Mouse (Mus musculus): ENCODE measurements around the gene Cdk1. TPM values are rescaled to one million over a fixed set of nuclear protein-coding genes. Genes with fewer than 3 reads are reported as not detected.
A peak's percentile ranks its signal among the peaks of the same experiment; 100 is the strongest.

Gene Cdk1
- polyA plus RNA-seq, 1 experiment = 147 TPM

- TF ChIP-seq POLR2A (IDR thresholded peaks at IDR 0.05; ENCODE audit: borderline replicate concordance, control insufficient read depth, low read depth, low read length) (no peak), CTCF (IDR thresholded peaks at IDR 0.05; ENCODE audit: control insufficient read depth, insufficient read depth, low read length) (no peak)
- H3K4me3 ChIP-seq (replicated peaks; ENCODE audit: control insufficient read depth, low read depth, low read length) = no peak overlapping the region
- WGBS = 91% methylated on average over 12 of the region's 12 CpGs
- H3K4me1 ChIP-seq (ENCODE audit: control insufficient read depth, insufficient read depth, low read length) = no peaks in the 10 kb centered on the region
- H3K27ac ChIP-seq (ENCODE audit: control insufficient read depth, insufficient read depth, low read depth, low read length, poor library complexity) = no peak overlapping the region
These were observed 24.6 kb downstream of the Cdk1 start for GRCm38 (mm10) chr10:69328029-69328655.

- Histone ChIP-seq H3K4me3 (replicated peaks; ENCODE audit: control insufficient read depth, low read depth, low read length) (no peak overlapping the region), H3K4me1 (ENCODE audit: control insufficient read depth, insufficient read depth, low read length) (no peaks in the 10 kb centered on the region), H3K27ac (ENCODE audit: control insufficient read depth, insufficient read depth, low read depth, low read length, poor library complexity) (no peak overlapping the region)
- TF ChIP-seq POLR2A (IDR thresholded peaks at IDR 0.05; ENCODE audit: borderline replicate concordance, control insufficient read depth, low read depth, low read length) (no peak), CTCF (IDR thresholded peaks at IDR 0.05; ENCODE audit: control insufficient read depth, insufficient read depth, low read length) (no peak)
- 85% methylated on average over 8 of the region's 8 CpGs for whole genome bisulfite sequencing
These were observed 25.4 kb downstream of the Cdk1 start for GRCm38 (mm10) chr10:69327362-69327761.

DNA sequence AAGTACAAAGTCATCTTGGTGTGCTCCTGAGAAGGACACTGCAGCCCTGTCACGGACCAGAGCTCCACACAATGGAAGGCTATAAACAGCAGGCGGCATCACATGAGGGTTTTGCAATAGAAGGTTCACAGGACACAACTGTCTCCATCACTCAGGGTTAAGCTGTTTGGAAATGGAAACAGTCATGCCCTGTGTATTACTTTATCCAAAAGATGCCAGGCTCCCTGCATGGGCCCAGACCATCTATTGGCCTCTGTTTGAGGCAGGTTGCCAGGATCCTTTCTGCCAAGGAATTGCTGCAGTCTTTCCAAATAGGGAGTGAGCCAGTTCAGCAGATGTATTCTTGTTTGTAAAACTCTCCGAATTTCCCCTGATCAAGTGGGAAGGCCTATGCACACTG is 26.3 kb downstream of the Cdk1 start:
- TF ChIP-seq POLR2A (IDR thresholded peaks at IDR 0.05; ENCODE audit: borderline replicate concordance, control insufficient read depth, low read depth, low read length) = no peak
- TF ChIP-seq CTCF (IDR thresholded peaks at IDR 0.05; ENCODE audit: control insufficient read depth, insufficient read depth, low read length) = no peak
- no peak overlapping the region for H3K27ac ChIP-seq (ENCODE audit: control insufficient read depth, insufficient read depth, low read depth, low read length, poor library complexity)
- 85% methylated on average over 3 of the region's 3 CpGs for WGBS

GRCm38 (mm10) chr10:69324816-69325215 is 27.9 kb downstream of the Cdk1 start:
- Histone ChIP-seq H3K4me1 (ENCODE audit: control insufficient read depth, insufficient read depth, low read length) (no peaks in the 10 kb centered on the region), H3K27ac (ENCODE audit: control insufficient read depth, insufficient read depth, low read depth, low read length, poor library complexity) (no peak overlapping the region), H3K4me3 (replicated peaks; ENCODE audit: control insufficient read depth, low read depth, low read length) (no peak overlapping the region)
- TF ChIP-seq POLR2A (IDR thresholded peaks at IDR 0.05; ENCODE audit: borderline replicate concordance, control insufficient read depth, low read depth, low read length) (no peak), CTCF (IDR thresholded peaks at IDR 0.05; ENCODE audit: control insufficient read depth, insufficient read depth, low read length) (no peak)
- 88% methylated on average over 7 of the region's 7 CpGs for WGBS

More for the DNA sequence above, 26.3 kb downstream of the Cdk1 start:
- no peaks in the 10 kb centered on the region for H3K4me1 ChIP-seq (ENCODE audit: control insufficient read depth, insufficient read depth, low read length)
- no peak overlapping the region for H3K4me3 ChIP-seq (replicated peaks; ENCODE audit: control insufficient read depth, low read depth, low read length)

DNA sequence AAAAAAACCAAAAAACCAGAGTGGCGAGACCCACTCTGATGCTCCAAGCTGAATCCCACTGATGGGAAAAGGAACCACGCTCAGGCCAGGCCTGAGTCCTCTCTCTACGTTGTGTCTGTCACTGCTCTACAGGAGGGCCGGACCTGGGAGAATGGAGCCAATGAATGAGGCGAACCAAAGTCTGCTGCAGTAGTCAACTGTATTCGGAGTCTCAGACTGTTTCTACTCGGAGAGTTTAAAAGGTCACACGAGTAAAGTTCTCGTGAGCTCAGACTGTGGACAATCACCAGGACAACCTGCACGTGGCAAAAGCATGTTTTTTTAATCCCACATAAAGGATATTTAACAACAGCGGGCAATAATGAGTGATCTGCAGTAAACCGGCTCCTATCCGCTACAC is 28.8 kb downstream of the Cdk1 start:
- H3K4me1 ChIP-seq (ENCODE audit: control insufficient read depth, insufficient read depth, low read length) = no peaks in the 10 kb centered on the region
- WGBS = 86% methylated on average over 13 of the region's 13 CpGs
- TF ChIP-seq POLR2A (IDR thresholded peaks at IDR 0.05; ENCODE audit: borderline replicate concordance, control insufficient read depth, low read depth, low read length) (no peak), CTCF (IDR thresholded peaks at IDR 0.05; ENCODE audit: control insufficient read depth, insufficient read depth, low read length) (no peak)
- H3K4me3 ChIP-seq (replicated peaks; ENCODE audit: control insufficient read depth, low read depth, low read length) = no peak overlapping the region
- no peak overlapping the region for H3K27ac ChIP-seq (ENCODE audit: control insufficient read depth, insufficient read depth, low read depth, low read length, poor library complexity)

DNA sequence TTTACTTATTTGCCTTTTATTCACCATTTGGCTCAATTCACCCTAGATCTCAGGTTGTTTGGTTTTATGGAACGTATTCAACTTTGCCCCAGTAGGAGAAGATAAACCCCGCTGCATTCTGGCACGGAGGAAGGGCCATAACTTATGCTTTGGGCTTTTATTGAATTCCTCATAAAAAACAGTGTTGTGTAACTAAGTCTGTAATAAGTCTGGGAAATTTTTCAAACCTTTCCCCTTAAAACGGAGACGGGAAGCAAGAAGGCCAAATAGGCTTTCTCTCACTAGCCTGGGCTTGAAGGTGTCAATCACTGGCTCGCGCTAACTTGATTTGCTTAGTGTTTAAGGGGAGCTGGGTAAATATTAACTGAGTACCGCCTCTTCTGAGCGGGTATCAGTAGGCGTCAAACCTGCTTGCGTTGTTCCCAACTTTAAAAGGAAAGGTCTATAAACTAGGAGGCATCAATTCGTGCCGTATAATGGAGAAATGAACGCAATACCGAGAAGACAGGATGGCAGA is 31.2 kb downstream of the Cdk1 start:
- Histone ChIP-seq H3K27ac (ENCODE audit: control insufficient read depth, insufficient read depth, low read depth, low read length, poor library complexity) (no peak overlapping the region), H3K4me1 (ENCODE audit: control insufficient read depth, insufficient read depth, low read length) (no peaks in the 10 kb centered on the region), H3K4me3 (replicated peaks; ENCODE audit: control insufficient read depth, low read depth, low read length) (no peak overlapping the region)
- TF ChIP-seq CTCF (IDR thresholded peaks at IDR 0.05; ENCODE audit: control insufficient read depth, insufficient read depth, low read length) = no peak
- TF ChIP-seq POLR2A (IDR thresholded peaks at IDR 0.05; ENCODE audit: borderline replicate concordance, control insufficient read depth, low read depth, low read length) = no peak
- WGBS = 56% methylated on average over 15 of the region's 15 CpGs

- TF ChIP-seq POLR2A (IDR thresholded peaks at IDR 0.05; ENCODE audit: borderline replicate concordance, control insufficient read depth, low read depth, low read length) (no peak), CTCF (IDR thresholded peaks at IDR 0.05; ENCODE audit: control insufficient read depth, insufficient read depth, low read length) (peak; percentile 83)
- Histone ChIP-seq H3K4me1 (ENCODE audit: control insufficient read depth, insufficient read depth, low read length) (no peaks in the 10 kb centered on the region), H3K4me3 (replicated peaks; ENCODE audit: control insufficient read depth, low read depth, low read length) (no peak overlapping the region), H3K27ac (ENCODE audit: control insufficient read depth, insufficient read depth, low read depth, low read length, poor library complexity) (no peak overlapping the region)
- 14% methylated on average over 21 of the region's 21 CpGs for WGBS
These were observed 31.8 kb downstream of the Cdk1 start for GRCm38 (mm10) chr10:69320667-69321518.

DNA sequence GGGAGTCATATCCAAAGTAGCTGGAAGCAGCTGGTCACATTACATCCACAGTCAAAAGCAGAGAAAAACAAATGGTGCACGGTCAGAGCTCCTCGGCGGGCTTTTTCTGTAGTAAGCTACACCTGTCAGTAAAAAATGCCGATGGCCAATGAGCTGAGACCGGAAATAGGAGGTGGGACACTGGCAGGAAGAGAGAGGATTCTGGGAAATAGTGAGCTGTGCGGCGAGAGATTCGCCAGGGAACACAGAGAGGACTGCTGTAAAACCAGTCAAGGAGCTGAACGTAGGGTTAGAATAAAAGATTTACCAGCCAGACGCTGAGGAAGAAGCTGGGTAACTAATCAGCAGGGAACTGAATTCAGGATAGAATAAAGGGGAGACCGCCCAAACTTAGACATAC is 34.2 kb downstream of the Cdk1 start:
- WGBS = 91% methylated on average over 11 of the region's 11 CpGs
- H3K27ac ChIP-seq (ENCODE audit: control insufficient read depth, insufficient read depth, low read depth, low read length, poor library complexity) = no peak overlapping the region
- no peaks in the 10 kb centered on the region for H3K4me1 ChIP-seq (ENCODE audit: control insufficient read depth, insufficient read depth, low read length)
- no peak overlapping the region for H3K4me3 ChIP-seq (replicated peaks; ENCODE audit: control insufficient read depth, low read depth, low read length)
- no peak for TF ChIP-seq CTCF (IDR thresholded peaks at IDR 0.05; ENCODE audit: control insufficient read depth, insufficient read depth, low read length)
- no peak for TF ChIP-seq POLR2A (IDR thresholded peaks at IDR 0.05; ENCODE audit: borderline replicate concordance, control insufficient read depth, low read depth, low read length)
